Mouse (Mus musculus) Muller cell, postnatal 12 days (primary cell): ENCODE data around the gene Gna11.
A peak's percentile ranks its signal among the peaks of the same experiment; 100 is the strongest.

Source experiments
- DNase-seq: peaks from one replicate; pipeline ENCODE4 v3.0.0-alpha.2; 2015; ENCODE audit errors: inconsistent ontology term

The Gna11 gene

GRCm38 (mm10) chr10:81543633-81544032, 1.4 kb downstream of the Gna11 start:
- DNase-seq = no peak

- DNase-seq = no peak
These were observed 2.1 kb downstream of the Gna11 start for GRCm38 (mm10) chr10:81542727-81543460.

GRCm38 (mm10) chr10:81541803-81542202, 3.2 kb downstream of the Gna11 start:
- DNase-seq = no peak

GRCm38 (mm10) chr10:81541363-81541762, 3.6 kb downstream of the Gna11 start:
- no peak for DNase-seq

- DNase-seq = no peak
These were observed 6.5 kb downstream of the Gna11 start for GRCm38 (mm10) chr10:81538321-81539048.

GRCm38 (mm10) chr10:81537429-81537828, 7.6 kb downstream of the Gna11 start:
- DNase-seq = no peak

- no peak for DNase-seq
These were observed 8.3 kb downstream of the Gna11 start for GRCm38 (mm10) chr10:81536734-81537133.

GRCm38 (mm10) chr10:81534826-81535225, 10.2 kb downstream of the Gna11 start:
- no peak for DNase-seq

GRCm38 (mm10) chr10:81526779-81527178, 18.2 kb downstream of the Gna11 start:
- peak; percentile 31 for DNase-seq

GRCm38 (mm10) chr10:81525017-81525694, 19.8 kb downstream of the Gna11 start:
- no peak for DNase-seq

GRCm38 (mm10) chr10:81524051-81524605, 20.9 kb downstream of the Gna11 start, which contains the start of gene Gna15:
Gene Gna15 (minus strand): TSS chr10:81524225.
- no peak for DNase-seq

GRCm38 (mm10) chr10:81523570-81523969, 21.4 kb downstream of the Gna11 start:
- peak; percentile 36 for DNase-seq

- DNase-seq = no peak
These were observed 21.8 kb downstream of the Gna11 start for GRCm38 (mm10) chr10:81523142-81523541.

- no peak for DNase-seq
These were observed 25.0 kb downstream of the Gna11 start for GRCm38 (mm10) chr10:81519978-81520365.

GRCm38 (mm10) chr10:81519227-81519977, 25.6 kb downstream of the Gna11 start:
- DNase-seq = no peak

- peak; percentile 54 for DNase-seq
These were observed 26.4 kb downstream of the Gna11 start for GRCm38 (mm10) chr10:81518546-81518945.

GRCm38 (mm10) chr10:81517227-81517626, 27.8 kb downstream of the Gna11 start:
- DNase-seq = no peak

GRCm38 (mm10) chr10:81513798-81514197, 31.2 kb downstream of the Gna11 start:
- no peak for DNase-seq

- DNase-seq = no peak
These were observed 34.7 kb downstream of the Gna11 start for GRCm38 (mm10) chr10:81510246-81510810.

GRCm38 (mm10) chr10:81507691-81508489, 37.1 kb downstream of the Gna11 start:
- no peak for DNase-seq
